Mouse (Mus musculus) bone marrow macrophage, adult 2 months (primary cell): ENCODE data around the gene Ubp1.

Experiments
- CTCF ChIP-seq: IDR thresholded peaks from 2 replicates; pipeline ENCODE4 v1.5.1; 2012; ENCODE audit warnings: low read depth, mild to moderate bottlenecking, low read length, moderate library complexity
- POLR2A ChIP-seq: IDR thresholded peaks from 2 replicates; pipeline ENCODE4 v1.6.1; 2012; ENCODE audit warnings: mild to moderate bottlenecking, low read depth, low read length, borderline replicate concordance

GRCm38 (mm10) chr9:114025182-114025581 is 94.4 kb downstream of the Ubp1 start:
- TF ChIP-seq POLR2A (no peak), CTCF (no peak)
